Mouse (Mus musculus): ENCODE measurements around the gene Fus. TPM values are rescaled to one million over a fixed set of nuclear protein-coding genes. Genes with fewer than 3 reads are reported as not detected.
"Not testable (repeated sequence)": the region's sequence is repeated elsewhere in the genome, so short reads cannot be mapped to it uniquely, and the experiment has no call there.

Gene Fus
- total RNA-seq, 2 experiments from 2014 or later: 259 to 349 TPM

DNA sequence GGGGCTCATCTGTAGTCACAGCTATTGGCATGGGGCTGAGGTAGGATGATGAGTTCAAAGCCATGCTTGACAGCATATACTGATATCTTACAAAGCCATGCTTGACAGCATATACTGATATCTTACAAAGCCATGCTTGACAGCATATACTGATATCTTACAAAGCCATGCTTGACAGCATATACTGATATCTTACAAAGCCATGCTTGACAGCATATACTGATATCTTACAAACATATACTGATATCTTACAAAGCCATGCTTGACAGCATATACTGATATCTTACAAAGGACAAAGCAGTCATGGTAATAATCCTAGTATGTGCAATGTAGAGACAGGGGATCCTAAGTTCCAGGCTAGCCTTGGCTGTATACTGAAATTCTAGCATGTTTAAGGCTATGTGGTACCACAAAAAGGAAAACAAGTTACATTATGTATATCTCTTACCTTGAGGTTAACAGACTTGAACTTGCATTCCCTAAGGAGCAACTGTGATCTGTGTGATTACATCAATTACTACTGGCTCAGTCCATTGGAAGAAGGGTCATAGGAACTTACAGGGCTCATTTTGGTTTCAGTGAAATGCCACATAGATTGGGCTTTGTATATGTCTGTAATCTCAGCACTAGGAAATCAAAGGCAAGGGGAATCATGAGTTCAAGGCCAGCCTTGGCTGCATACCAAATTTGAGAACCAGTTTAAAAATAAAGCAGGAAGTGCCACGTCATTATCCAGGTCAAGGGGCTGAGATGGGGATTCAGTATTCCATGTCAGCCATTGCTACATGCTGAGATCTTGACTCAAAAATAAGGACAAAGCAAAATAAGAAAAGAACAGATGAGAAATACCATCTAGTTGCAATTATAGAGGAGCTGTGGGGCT is 33.1 kb downstream of the Fus start:
- DNase-seq (ENCODE audit: low spot score in 2 of 2): no peak
- intact Hi-C loops (cut with DNase I): no loop called here

DNA sequence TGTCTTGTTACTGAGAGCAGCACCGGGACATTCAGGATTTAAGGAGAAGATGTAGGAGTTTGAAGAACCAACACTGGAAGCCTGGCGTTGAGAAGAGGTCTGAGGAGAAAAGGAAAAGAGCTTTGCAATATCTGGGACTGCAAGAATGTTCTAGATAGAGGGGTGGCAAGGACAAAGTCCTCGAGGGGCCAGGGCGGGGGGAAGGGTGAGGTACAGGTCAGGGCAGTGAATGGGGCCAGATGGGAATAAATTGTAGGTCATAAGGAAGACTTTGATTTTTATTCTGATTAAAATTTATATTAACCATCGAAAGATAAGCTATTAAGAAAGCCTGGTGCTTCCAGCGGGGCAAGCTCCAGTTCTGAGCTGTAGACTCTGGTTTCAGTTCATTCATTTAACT is 35.8 kb downstream of the Fus start:
- intact Hi-C loops (cut with DNase I): no loop called here
- DNase-seq (ENCODE audit: low spot score in 2 of 2): no peak

DNA sequence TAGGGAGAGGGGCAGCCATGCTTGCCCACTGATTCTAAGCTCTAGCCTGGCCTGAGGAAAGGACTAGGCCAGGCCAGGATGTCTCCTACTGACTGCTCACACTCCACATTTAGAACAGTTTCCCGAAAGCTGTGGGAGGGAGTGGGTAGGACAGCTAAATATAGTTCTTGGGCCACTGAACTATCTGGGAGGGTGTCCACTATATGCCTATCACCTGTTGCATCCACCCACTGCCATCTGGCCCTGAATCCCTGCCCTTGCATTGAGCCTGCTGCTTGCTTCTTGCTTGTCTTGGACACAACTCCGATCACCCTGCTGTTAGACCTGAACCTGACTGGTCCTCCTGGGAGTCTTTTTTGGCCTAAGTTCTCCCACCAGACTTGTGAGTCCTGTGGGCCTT is 36.4 kb downstream of the Fus start, which contains the start of gene Trim72:
Gene Trim72, plus strand, starts transcription at position 262 of the 400 bp plus-strand sequence.
- intact Hi-C loops (cut with DNase I): no loop called here
- peak; percentile 31 to 34 for DNase-seq (ENCODE audit: low spot score in 2 of 2)

DNA sequence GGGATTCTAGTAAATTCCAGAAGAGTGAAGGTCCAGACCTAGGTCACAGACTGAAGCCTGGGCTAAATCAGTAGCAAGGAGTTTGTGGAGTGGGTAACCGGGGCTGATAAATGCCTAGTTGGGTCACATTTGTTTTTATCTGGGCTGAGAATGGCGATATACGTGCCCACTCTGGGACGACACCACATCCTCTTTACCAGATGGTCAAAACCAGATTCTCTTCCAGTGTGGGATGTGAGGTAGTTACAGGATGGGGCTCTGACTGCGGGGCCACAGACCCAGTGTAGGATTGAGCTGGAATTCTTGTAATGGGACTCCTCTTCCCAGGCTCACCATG is 36.9 kb downstream of the Fus start:
- intact Hi-C loops (cut with DNase I): no loop called here
- no peak for DNase-seq (ENCODE audit: low spot score in 2 of 2)

DNA sequence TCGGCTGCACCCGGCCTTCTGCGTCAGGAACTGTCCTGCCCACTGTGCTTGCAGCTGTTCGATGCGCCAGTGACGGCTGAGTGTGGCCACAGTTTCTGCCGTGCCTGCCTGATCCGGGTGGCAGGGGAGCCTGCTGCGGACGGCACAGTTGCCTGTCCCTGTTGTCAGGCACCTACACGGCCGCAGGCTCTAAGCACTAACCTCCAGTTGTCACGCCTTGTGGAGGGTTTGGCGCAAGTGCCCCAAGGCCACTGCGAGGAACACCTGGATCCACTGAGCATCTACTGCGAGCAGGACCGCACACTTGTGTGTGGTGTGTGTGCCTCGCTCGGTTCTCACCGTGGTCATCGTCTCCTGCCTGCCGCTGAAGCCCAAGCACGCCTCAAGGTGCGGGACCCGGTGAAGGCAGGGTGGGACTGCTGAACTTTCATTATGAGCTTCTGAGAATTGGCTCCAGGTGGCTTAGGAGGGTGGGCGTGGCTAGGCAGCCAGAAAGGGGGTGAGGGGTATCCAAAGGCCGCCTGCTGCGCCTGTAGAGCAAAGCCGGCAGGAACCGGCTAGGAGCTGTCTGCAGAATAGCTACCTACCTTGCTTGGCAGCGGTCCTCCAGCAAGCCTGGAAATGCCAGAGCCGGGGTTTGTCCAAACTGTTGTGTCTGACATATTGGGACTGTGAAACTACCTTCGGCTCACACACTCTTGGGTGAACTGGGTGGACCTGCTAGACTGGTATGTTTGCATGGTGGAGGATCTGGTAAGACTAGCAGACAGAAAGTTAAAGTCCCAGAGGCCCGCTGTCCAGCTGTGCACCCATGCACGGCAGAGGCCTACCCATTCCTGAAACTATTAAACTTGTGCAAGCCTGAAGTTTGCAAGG is 37.5 kb downstream of the Fus start:
- intact Hi-C loops (cut with DNase I): no loop called here
- DNase-seq (ENCODE audit: low spot score in 2 of 2): no peak

DNA sequence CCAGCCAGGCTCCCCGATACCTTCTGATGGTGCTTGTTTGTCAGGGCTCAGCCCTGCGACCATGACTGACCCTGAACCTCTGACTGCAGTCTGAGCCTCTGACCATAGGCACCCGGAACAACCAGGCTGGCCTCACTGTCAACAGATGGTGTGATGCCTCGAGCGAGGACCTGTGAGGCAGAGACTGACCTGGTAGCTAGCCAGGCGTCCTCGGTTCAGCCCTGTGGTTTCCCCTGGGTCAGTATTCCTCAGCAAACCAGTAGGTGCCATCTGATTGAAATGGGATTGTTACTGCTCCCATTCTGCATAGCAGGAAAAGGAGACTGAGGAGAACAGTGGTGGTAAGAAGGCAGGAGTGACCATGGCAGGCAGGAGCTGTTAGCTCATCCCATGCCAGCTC is 38.9 kb downstream of the Fus start:
- intact Hi-C loops (cut with DNase I): no loop called here
- no peak for DNase-seq (ENCODE audit: low spot score in 2 of 2)

DNA sequence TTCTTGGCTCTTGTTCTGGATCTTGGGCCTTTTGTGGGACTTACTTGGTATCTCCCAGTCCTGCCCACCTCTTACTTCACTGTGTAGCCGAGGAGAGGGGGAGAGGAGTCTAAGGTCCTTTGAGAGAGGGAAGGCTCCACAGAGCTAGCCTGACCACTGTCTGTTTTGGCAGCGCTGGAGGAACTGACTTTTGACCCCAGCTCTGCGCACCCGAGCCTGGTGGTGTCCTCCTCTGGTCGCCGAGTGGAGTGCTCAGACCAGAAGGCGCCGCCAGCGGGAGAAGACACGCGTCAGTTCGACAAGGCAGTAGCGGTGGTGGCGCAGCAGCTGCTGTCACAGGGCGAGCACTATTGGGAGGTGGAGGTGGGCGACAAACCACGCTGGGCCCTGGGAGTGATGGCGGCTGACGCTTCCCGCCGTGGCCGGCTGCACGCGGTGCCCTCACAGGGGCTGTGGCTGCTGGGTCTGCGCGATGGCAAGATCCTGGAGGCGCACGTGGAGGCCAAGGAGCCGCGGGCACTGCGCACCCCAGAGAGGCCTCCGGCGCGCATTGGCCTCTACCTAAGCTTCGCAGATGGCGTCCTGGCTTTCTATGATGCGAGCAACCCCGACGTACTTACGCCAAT is 42.6 kb downstream of the Fus start:
- no peak for DNase-seq (ENCODE audit: low spot score in 2 of 2)
- intact Hi-C loops (cut with DNase I): no loop called here

DNA sequence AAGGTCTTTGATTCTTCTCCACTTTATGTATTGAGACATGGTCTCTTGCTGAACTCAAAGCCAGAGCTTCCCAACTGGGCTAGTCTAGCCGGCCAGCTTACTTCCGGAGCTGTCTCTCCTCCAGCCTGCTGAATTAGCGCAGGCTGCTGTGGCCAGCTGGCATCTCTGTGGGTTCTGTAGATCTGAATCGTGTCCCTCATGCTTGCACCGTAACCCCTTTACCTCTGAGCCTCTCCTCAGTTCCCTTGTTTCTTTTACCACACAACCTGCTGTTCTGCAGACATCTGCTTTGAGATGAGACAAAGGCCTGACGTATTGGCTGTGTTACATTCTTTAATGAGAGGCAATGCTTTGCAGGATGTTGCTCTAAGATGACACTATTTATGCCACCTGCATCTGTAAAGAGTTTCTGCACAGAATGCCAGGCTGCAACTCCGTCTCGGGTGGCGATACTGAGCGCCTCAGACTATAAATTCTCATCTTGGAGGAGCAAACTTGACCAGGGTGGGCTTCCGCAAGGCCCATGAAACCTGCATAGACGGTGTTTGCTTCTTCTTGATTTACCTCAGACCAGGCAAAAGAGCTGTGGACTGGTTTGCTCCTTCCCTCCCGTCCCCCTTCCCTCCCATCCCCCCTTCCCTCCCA is 45.0 kb downstream of the Fus start:
- intact Hi-C loops (cut with DNase I): no loop called here
- no peak for DNase-seq (ENCODE audit: low spot score in 2 of 2)

DNA sequence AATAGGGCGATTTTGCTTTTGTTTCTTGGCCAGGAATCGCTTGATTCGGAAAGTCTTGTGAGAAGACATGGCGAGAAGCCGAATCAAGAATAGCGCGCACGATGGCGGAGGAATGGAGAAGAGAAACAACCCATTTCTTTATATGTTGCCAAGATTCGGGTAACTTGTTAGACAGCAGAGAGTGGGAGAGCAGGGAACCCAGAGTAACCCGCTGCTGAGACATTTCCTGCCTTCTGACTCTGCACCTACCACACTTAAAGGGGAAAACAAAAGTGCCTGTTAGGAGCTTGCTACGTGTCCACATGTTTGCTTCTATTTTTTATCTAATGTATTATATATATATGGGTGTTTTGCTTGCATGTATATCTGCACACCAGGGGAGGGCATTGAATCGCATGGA is 45.9 kb downstream of the Fus start:
- no peak for DNase-seq (ENCODE audit: low spot score in 2 of 2)

DNA sequence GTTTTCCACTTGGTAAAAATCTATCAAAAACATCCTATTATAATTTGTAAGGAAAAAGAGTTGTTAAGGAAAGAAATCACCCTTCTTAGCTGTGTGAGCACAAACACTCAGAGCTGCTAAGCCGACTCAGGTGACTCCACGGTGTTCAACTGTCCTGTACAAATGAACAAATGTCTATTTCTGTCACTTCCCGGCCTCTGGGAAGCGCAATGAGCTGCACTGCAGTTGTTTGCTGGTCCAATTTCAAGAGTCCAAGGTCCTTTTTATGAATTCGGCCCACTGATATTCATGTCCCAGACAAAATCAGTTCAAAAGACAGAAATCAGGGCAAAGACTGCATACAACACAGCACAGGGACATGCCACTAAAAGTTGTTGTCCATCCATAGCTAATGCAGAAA is 48.9 kb downstream of the Fus start:
- intact Hi-C loops (cut with DNase I): not testable (repeated sequence)

More for the DNA sequence above, 45.9 kb downstream of the Fus start:
- intact Hi-C loops (cut with DNase I): no loop called here

DNA sequence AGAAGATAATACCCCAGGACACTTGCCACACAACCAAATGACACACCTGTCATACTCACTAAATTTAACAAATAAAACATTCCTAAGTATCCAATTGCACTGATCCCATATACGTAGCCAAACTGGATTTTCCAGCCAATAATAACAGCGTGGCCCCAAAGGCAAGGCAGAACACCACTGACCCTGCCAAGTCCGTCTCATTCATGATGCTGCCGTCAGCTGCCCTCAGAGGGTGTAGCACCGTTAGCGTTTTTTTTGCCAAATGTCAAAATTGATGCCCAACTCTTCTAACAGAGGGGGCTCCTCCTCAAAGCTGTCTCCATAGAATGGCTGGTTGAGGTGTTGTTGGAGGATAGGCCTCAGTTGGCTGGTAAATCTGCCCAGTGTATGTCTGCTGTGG is 49.4 kb downstream of the Fus start:
- intact Hi-C loops (cut with DNase I): no loop called here
- no peak for DNase-seq (ENCODE audit: low spot score in 2 of 2)

More for the DNA sequence above, 48.9 kb downstream of the Fus start:
- not testable (repeated sequence) for DNase-seq (ENCODE audit: low spot score in 2 of 2)

DNA sequence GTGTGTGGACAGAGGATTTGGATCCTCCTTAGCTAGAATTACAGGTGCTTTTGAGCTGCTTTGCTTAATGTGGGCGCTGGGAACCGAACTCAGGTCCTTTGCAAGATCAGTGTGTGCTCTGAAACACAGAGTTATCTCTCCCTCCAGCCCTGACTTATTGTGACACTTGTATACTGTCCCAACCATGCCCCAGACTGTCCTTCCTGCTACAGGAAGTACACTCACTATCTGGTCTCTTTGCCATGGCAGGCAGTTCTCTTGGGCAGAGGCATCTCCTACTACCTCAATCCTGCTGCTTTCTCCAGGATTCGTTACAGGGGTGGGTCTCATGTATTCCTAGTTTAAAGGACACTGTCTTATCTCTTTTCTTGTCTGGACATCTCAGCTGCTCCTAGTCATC is 51.0 kb downstream of the Fus start:
- intact Hi-C loops (cut with DNase I): no loop called here
- DNase-seq (ENCODE audit: low spot score in 2 of 2): no peak

DNA sequence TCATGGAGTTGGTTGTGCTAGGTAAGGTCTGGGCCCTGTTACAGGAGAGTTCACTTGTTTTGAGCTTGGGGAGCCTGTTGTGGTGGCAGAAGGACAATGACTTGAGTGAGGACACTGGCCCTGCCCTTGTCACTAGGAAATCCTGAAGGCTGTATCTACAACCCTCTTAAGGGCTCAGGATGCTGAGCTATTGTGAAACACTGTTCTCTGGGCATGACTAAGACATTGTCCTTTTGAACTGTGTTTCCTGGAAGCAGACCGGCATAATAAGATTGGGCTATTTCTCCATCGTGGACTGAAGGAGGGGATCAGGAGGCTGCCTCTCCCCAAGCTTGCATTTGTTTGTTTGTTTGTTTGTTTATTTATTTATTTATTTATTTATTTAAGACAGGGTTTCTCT is 51.9 kb downstream of the Fus start:
- DNase-seq (ENCODE audit: low spot score in 2 of 2): no peak
- intact Hi-C loops (cut with DNase I): no loop called here

DNA sequence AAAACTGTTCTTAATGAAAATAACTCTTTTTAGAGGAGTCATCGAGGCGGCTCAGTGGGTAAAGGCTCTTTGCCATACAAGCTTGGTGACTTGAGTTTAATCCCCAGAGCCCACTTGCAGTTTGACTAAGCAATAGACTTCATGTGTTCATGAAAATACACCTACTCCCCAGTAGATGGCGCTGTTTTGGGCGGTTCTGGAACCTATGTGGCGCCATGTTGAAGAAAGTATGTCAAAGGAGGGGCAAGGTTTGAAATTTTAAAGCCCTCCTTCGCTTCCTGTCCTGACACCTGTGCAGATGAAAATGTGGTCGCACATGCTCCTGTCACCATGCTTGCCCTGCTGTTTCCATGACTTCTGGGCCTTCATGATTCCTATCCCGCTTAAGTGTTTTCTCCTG is 55.7 kb downstream of the Fus start:
- no peak for DNase-seq (ENCODE audit: low spot score in 2 of 2)
- intact Hi-C loops (cut with DNase I): no loop called here

DNA sequence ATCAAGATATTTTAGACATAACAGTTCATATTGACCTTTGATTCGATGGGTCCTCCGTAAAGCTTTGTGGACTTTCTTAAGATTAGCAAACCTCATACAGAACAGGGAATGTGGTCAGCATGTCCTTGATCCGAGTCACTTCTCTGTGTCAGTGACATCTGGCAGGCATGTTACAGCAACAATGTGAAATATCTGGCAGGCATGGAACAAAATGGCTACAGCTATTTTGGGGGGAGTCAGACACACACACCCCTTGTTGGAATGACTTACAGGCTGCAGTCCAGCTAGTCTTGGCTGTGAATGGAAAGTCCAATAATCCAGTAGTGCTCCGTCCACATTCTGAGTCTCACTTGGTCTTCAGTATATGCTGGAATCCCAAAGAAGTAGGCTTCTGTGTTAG is 56.3 kb downstream of the Fus start:
- DNase-seq (ENCODE audit: low spot score in 2 of 2): no peak
- intact Hi-C loops (cut with DNase I): no loop called here

DNA sequence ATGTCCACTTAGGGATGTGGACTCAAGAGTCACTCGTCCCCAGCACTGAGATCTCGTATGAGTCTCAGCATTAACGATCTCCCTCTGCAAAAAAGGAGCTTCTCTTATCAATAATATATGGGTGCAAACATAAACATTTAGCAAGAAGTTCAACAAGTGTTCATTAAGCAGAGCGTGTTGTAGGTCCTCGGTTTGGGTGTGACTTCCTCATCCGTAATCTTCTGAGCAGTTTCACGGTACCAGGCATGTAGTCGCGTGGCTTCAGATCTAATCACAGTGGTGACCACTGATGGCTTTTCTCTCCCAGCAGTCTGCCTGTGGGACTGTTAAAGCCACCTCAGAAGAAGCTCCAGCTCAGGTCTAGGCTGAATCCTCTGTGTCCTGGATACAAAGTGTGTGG is 57.1 kb downstream of the Fus start:
- intact Hi-C loops (cut with DNase I): no loop called here
- DNase-seq (ENCODE audit: low spot score in 2 of 2): no peak

DNA sequence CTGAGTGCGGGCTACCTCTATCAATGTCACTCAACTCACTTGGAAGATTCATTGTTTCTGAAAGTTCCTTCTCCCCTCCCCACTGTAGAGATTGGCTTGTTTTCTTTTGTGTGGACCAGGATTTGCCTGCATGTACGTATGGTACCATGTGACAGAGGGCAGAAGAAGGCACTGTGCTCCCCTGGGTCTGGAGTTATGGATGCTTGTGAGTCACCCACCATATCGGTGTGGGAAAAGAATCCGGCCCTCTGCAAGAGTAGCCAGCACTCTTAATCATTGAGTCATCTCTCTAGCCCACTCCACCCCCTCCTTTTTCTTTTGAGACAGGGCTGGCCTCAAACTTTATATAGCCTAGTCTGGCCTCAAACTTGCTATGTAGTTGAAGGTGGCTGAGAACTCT is 57.7 kb downstream of the Fus start:
- intact Hi-C loops (cut with DNase I): no loop called here
- DNase-seq (ENCODE audit: low spot score in 2 of 2): no peak

DNA sequence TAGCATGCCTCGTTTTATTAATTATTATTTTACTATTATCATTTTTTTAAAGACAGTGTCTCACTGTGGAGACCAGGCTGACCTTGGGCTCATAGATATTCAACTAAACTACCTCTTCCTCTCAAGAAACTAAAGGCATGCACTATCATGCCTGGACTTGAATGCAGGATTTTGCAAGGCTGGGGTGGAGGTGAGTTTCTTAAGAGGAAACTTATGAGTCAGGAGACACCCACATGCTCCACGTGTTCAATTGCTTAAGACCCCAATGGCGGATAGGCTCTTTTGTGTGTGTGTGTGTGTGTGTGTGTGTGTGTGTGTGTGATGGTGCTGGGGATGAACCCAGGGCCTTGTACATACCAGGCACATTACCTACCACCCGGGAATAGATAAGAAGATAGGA is 58.1 kb downstream of the Fus start:
- intact Hi-C loops (cut with DNase I): no loop called here
- no peak for DNase-seq (ENCODE audit: low spot score in 2 of 2)

DNA sequence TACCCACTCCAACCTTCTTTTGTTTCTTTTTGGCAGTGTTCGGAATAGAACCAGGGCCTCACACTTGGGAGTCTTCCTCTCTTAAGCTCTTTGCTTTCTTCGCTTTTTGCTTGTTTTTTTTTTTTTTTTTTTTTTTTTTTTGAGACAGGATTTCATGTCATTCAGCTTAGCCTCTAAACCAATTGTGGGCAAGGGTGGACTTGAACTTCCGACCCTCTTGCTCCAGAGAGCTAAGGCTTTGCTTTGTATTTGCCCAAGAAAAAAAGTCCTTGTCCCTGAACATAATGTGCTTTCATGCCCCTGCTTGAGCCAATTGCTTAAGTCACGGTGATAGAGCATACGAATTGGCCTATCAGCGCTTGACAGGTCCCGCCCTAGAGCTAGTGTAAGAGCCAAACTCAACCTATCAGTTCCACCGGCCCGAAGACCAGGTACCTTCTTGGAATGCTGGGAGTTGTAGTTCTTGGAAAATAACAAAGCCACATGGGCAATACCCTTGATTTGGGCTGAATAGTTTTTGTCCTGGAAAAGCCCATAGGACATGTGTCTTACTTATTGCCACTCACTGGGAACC is 64.2 kb downstream of the Fus start:
- intact Hi-C loops (cut with DNase I): no loop called here
- no peak for DNase-seq (ENCODE audit: low spot score in 2 of 2)
